Mouse (Mus musculus) frontal cortex, postnatal 10 days (tissue): ENCODE data around the gene Eml6.

Source experiments
- DNase-seq, 2 experiments: peaks; one replicate each; pipeline ENCODE4 v3.0.0; 2022; ENCODE audit warnings: low spot score in 2 of 2, mixed read lengths in 1 of 2

Gene Eml6

DNA sequence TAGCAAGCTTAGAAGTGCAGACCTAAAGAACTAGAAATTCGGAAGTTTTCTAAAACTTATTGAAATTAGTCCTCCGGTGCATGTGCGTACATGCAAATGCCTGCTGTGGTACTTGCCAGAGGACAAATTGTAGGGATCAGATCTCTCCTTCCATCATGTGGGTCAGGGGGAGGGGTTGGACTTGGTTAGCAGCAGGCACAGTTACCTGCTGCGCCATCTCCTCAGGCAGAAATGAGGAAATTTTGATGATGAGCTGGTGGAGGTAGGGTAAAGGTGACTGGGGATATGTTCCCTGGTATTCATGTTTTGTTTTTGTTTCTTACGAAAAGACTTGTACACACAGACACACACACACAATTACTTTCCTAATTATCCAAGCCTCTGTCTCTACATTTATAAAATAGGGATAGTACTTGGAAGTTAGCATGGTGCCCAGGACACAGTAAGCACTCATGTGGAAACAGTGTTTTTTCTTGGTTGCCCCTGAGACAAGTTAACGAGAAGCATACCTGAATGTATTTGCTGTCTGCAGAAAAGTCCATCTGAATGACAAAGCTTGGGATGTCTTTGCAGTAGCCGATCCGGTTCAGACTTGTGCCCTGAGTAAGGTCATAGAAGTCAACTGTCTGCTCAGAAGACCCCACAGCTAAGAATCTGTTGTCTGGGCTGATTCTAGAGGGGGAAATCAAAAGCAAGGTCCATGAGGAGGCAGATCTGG lies 276.9 kb downstream of the Eml6 start:
- no peak for DNase-seq

DNA sequence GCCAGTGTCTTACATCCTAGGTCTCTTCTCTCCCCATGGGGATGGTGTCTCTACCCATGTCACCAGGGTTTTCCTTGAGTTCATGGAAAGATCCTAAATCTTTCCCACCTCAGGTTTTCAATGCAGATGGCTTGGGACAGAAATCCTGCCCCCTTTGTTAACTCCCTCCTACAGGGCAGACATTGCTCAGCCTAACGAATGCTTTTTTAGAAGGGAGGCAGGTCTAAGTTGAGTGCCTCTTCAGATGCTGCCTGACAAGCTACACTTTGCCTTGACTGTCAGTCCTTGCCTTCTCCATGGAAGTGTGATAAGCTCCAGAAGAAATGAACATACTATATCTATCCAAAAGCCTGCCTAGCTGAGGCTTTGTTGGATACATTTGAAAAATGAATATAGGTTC lies 278.0 kb downstream of the Eml6 start:
- DNase-seq, result no peak

DNA sequence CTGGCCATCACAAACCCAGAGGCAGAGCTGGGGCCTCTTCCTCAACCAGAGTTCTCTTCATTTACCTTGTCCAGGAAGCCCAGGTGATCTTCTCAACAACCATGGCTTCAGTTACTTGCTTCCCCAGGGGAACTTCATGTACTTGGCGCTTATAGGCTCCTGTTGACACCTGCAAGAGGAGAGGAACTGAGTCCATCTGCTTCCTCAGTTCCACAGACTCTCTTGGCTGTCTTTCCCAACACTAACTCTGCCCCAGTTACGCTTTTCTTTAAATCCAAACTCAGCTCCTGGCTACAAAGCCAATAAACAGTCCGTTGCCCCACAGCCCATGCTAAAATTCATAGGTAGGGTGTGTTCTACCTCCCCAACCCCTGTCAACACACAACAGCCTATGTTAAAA lies 278.5 kb downstream of the Eml6 start:
- DNase-seq, result no peak

DNA sequence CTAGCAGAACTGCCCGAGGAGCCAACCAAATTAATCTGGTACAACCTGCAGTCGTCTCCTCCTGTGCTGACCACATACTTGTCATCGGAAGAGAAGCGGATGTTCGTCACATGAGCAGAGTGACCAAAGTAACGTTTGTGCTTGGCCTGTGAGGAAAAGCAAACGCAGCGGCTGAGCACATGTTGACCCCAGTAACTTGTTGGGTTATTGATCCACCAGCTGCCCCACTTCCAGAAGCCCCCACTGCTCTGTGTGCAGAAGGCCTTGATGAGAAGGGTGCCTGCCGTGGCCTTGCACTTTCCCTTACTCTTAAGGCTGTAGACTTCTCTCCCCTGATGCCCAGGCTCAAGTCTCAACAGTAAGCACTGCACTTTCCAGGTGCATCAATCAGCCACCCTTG lies 279.6 kb downstream of the Eml6 start:
- no peak for DNase-seq

DNA sequence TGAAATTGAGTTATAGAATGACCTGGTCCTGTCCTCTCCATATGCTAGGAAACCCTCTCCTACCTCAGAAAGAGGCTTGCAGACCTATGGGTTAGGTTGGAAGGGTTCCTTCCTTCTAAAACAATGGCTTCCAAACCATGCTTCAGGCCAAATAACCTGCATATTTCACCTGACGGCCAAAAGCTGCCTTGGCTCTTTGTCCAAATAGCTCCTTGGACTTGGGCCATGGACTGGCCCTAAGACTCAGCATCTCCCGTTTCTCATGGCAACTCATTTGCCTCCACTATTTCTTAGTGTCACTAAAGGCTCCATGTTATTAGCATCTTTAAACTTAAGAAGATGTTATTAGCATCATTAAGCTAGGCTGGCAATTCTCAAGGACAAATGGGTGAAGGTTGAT lies 280.3 kb downstream of the Eml6 start:
- no peak for DNase-seq

DNA sequence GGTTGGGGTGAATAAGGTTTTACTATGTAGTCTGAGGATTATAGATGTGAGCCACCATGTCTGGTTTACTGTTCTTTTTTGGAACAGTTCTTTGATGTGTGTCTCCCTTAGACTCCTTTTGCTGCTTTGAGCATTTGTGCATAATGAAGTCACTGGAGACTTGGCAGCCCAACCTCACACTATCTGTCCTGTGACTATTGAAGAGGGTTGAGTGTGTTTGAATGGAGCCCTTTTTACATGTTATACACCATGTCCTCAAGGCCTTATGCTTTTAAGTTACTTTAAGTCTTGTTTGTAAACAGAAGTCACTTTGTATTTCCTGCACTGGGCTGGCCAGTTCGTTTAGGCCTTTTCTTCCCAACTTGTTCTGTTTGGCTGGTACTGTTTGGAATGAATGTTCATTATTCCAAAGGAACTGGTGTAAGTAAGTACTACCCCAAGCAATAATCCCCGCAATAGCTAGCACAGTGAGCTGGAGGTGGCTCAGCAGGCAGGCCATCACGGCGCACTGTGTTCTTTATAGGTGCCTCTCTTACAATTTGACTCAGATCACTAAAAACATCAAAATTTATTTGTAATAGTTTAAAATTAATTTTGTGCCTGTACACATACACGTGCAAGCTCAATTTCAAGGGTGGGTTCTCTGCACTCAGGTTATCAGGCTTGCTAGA lies 280.9 kb downstream of the Eml6 start:
- DNase-seq, result no peak

DNA sequence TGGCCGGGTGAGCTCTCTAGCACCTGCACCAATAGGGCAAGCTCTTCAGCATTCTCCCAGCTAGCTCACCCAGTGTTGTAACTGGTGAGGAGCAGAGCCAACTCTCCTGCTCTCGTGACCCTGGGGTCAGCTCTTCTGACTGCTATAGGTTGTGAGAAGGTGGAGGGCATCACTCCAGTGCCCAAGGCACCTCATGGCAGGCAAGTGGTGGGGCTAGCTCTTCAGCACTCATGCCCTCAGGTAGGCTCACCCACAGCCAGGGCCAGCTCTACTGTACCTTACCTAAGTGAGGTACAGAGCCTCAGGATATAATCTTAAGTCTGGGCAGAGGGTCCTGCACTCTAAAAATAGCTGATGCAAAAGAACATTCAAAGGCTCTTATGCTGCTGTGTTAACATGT lies 286.1 kb downstream of the Eml6 start:
- no peak for DNase-seq

DNA sequence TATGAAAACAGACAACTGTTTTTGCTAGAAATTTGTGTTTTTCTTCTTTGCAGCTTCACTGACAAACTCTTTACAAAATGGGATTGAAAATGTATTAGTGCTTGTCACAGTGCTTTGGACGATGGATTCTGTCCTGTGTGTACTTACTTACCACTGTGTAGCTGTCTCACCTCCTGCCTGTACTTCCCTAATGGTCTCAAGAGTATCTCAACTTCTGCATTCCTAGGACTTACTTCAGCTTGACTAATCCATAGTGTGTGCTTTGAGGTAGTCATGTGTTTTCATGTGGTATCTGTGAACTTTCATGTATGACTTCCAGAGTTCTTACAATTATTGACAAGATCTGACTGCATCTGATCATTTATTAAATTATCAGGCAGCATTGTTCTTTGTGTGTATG lies 297.9 kb downstream of the Eml6 start:
- no peak for DNase-seq

DNA sequence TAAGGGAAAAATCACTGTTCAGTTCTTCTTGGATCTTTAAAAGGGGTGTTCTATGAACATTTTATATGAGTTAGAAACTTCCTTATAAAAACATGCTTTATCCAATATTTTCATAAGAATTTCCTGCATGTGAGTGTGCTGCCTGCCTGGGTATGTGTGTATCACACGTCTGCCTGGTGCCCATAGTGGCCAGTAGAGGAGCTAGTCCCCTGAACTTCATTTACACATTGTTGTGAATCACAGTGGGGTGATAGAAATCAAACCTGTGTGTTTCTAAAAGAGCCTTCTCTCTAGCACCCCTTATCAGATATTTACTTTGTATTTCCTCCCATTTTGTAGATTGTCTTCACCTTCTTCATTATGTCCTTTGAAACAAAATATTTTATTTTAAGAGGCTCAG lies 300.2 kb downstream of the Eml6 start:
- DNase-seq, result no peak

DNA sequence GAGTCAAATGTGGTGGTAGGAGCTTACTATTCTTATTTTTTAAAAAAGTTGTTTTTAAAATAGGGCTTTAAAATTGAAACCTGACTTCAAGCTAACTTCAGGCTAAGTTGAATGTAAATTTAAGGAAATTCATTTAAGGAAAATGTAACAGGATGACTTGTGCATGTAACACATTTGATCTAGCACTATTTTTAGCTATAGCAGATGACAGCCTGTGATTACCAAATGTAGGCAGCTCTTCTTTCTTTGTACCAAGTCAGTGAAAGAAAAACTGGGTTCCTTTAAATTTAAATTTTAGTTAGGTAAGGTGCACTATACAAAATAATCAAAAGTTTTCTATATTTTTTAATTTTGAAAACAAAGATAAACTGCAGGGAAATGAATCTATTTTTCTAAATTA lies 300.7 kb downstream of the Eml6 start:
- no peak for DNase-seq

DNA sequence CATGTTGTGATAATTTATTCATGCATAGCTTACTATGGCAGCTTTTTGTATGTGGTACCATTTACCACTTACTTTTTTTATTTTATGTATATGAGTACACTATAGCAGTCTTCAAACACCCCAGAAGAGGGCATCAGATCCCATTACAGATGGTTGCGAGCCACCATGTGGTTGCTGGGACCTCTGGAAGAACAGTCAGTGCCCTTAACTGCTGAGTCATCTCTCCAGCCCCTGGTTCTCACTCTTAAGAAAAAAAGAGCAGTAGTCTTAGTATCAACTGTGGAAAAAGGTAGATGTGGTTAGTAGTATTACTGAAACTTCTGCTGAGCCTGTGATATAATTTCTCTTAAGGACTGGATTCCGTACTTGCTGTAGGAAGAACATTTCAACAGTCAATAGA lies 301.6 kb downstream of the Eml6 start:
- no peak for DNase-seq

DNA sequence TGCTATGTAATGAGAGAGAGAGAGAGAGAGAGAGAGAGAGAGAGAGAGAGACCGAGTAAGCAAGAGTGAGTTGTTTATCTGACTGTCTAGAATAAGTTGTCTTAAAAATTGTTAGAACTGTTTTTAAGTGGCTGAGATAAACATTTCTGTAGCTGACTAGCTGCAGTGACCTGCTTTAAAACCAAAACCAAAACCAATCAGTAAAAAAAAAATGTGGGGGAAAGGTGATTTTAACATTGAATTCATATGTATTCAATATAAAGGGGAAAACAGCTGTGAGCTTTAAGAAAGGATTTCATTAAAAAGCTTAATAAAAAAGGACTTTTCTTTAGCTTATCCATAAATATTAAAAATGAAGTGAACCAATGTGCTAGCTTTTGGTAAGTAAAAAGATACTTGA lies 306.2 kb downstream of the Eml6 start:
- no peak for DNase-seq

DNA sequence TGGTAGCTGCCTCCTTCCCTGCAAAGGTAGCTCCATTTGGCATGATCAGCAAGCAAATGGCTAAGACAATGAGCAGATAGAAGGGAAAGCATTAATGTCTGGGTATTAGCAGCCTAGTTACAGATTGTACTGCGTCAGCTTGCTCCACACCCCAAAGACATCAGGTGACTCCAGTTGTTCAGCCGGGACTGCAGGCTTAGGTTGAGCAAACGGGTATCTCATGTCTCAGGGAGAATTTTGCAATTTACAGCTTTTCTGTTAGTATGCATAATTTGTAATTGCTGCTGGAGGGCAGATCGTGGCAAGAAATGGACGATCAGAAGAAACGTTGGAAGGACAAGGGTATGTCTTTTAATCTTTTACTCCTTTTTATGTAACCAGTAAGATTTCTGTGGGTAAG lies 307.3 kb downstream of the Eml6 start:
- DNase-seq, result peak in 1 of 2 experiments; percentile 20

DNA sequence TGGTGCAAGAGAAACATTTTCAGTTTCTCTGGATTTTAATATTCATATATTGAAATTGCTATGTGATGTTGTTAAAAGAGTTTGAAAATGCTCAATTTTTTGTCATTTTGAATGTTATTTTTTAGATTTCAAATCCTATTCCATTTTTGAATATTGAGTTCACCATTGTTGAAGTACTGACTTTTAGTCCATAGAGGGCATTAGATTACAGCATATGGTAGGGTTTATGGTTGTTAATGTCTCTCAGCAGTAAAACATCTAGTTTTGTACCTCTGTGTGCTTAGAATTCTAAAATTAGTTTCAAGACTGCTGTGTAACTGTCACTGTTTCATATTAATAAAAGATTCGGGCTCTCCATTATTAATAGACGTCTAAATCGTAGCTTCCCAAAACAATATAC lies 310.3 kb downstream of the Eml6 start:
- no peak for DNase-seq

DNA sequence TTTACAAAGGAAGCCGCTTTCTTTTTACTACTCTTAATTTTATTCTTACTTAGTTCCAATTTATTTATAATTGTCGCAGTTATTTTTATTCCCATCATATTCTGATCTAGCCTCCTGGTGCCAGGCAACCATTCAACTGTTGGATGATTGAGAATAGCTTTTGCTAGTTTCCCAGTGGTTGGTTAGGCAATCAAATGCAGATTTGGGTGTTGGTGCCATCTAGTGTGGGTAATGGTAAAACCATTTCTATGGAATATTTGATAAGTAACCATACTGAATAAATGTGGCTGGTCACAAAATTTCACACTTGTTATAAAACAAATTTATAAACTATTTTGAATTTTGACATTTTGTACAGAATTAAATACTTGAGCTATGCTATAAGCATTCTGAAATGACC lies 311.0 kb downstream of the Eml6 start:
- DNase-seq, result no peak

DNA sequence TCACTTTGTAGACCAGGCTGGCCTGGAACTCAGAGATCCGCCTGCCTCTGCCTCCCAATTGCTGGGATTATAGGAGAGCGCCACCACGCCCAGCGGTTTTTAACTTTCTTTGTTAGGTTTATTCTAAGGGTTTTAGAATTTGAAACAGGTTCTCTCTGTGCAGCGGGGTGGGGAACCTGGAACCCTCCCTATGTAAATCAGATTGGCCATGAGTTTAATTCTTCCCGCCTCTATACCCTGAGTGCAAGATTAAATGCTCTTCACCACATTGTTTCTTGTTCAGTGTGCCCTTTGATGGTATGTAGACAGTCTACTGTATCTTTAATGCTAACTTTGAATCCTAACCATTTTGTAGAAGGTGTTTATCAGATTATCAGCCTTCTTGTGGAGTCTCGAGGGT lies 311.7 kb downstream of the Eml6 start:
- no peak for DNase-seq

DNA sequence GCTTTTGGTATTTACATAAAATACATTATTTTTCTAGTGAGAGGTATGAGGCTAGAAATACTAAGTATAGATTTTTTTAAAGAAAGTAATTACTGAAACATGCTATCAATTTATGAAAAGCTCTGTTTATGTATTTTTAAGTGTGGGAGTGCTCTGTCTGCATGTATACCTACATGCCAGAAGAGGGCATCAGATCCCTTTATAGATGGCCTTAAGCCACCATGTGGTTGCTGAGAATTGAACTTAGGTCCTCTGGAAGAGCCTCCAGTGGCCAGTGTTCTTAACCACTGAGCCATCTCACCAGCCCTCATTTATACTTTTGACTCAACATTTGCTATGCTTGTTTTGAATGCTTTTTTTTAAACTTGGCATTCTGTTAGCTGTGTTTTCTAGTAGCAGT lies 316.3 kb downstream of the Eml6 start:
- DNase-seq, result no peak

DNA sequence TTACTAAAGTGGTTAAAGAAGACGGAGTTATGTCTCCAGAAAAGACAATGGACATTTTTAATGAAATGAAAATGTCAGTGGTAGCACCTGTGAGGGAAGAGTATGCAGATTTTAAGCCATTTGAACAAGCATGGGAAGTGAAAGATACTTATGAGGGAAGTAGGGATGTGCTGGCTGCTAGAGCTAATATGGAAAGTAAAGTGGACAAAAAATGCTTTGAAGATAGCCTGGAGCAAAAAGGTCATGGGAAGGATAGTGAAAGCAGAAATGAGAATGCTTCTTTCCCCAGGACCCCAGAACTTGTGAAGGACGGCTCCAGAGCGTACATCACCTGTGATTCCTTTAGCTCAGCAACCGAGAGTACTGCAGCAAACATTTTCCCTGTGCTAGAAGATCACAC lies 319.0 kb downstream of the Eml6 start:
- DNase-seq, result no peak

DNA sequence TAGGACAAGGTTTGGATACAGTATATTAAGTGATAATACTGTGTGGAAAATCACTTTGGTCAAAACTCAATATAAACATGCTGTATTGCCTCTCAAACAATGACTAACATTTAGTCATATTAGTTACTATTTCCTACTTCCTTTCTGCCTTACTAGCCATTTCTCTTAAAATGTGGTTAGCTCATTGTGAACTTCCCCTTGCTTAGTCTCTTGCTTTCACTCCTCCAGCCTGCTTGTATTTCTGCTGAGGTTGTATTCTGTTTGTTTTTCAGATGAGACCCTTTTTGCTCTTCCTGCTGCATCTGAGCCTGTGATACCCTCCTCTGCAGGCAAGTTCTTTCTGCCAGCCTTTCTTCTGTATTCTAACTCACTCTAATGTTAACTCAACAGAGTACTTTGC lies 320.6 kb downstream of the Eml6 start:
- DNase-seq, result no peak

DNA sequence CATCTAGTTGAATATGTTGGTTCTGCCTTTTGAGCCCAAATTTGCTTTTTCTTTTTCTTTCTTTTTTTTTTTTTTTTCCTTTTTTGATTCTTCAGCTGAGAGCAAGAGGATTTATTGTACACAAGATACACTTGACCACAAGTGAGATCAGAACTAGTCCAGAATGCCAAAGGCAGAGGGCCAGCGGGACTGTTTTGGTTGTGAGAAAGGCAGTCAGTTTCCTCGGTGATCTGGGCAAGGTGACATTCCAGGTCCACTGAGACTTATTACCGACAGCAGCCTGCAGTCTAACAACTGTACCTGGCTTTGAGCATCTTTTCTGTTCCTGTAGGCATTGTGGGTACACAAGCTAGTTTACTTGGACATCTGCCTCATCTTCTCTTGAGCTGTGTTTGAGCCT lies 323.1 kb downstream of the Eml6 start:
- DNase-seq, result no peak

DNA sequence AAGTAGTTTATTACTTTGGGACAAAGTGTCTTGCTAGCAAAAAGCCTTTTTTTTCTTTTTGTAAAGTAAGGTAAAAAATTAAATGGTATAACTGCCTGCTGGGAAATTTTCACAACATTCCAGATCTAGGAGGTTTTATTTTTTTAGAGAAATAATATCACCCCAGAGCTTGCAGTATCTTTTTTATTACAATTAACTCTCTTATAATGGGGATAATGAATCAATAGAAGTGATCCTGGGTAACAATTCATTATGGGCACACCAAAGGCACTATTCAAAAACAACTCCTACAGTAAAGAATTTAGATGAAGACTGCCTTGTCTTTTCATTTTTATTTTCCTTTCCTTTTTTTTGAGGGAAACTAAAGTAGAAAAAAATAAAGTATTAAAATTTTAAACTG lies 331.1 kb downstream of the Eml6 start:
- DNase-seq, result no peak

DNA sequence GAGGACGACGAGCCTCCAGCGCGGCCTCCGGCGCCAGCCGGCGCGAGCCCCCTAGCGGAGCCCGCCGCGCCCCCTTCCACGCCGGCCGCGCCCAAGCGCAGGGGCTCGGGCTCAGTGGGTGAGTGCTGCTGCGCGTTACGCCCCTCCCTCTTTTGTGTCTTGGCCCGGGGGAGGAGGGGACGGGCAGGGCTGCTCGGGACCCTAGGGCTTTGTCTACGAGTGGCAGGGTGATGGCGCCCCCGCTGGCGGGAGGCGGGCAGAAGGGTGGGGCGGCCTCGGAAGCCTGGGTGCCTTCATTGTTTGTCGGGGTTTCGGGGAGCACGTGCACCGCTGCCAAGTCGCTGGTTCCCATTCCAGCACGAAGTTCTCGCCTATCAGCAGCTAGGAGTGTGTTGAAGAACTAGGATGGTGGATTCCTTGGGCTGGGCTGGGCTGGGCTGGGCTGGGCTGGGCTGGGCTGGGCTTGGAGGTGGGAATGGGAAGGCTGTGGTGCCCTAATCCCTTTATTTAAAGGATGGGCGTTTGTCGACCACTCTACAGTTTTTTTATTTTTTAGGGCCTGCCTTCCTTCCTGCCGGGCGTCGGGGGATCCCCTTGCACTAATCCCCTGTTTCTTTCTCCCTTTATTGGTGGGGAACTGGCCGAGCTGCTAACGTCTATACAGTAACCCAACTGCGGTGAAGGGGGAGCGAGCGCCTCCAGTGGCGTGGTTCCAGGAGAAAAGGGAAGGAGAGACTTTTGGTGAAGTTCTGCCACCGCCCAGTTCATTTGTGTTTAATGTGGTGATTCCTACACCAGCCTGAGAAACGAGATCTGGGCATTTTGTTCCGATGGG lies 332.0 kb downstream of the Eml6 start:
- peak; percentile 87 for DNase-seq
